Mouse (Mus musculus) ES-Bruce4 (cell line): ENCODE data around the gene Sgpp1.

Experiments used
- CTCF ChIP-seq: IDR thresholded peaks from one replicate; pipeline ENCODE4 v1.8.1; 2011; ENCODE audit warnings: low read depth, low read length
- EP300 ChIP-seq: IDR thresholded peaks from 2 replicates; pipeline ENCODE4 v1.6.1; 2011; ENCODE audit warnings: low read depth, low read length; ENCODE audit not compliant: insufficient read depth
- POLR2A ChIP-seq: IDR thresholded peaks from one replicate; pipeline ENCODE4 v1.8.1; 2011; ENCODE audit warnings: low read length; ENCODE audit not compliant: insufficient read depth

- TF ChIP-seq CTCF (no peak), EP300 (no peak), POLR2A (no peak)
Measured at GRCm38 (mm10) chr12:75784271-75784751, 48.8 kb upstream of the Sgpp1 start.
